Mouse (Mus musculus): ENCODE results near the gene Irs2. TPM values are rescaled to one million over a fixed set of nuclear protein-coding genes. Genes with fewer than 3 reads are reported as not detected.
A peak's percentile ranks its signal among the peaks of the same experiment; 100 is the strongest.

Gene Irs2
- polyA plus RNA-seq, 1 experiment = 5.2 TPM

DNA sequence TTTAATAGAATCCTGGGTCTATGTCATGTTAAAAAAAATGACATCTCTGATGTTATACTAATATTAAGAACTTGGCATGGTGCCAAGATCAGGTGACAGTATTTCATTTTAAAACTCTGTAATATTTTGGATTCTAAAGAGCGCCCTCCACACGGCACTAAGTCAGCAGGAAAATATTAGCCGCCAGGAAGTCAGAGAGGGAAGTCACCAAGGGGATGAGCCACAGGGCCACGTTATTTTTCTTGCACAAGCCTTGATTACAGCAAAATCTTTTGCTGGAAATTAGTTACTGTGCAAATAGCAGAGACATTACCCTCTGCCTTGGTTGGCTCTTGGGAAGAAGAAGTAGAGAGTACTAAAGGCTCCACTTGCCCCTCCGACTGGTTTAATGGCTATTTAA, 30.5 kb upstream of the Irs2 start:
- TF ChIP-seq CTCF (IDR thresholded peaks at IDR 0.05; ENCODE audit: low read depth, low read length) = no peak
- H3K4me1 ChIP-seq (ENCODE audit: control insufficient read depth, insufficient read depth, low read length) = peaks cover 36% of the 10 kb centered on the region
- no peak overlapping the region for H3K4me3 ChIP-seq (ENCODE audit: insufficient read depth, low read length)
- peak overlapping the region; percentile 89 for H3K27ac ChIP-seq (ENCODE audit: insufficient read depth, low read depth, low read length)

DNA sequence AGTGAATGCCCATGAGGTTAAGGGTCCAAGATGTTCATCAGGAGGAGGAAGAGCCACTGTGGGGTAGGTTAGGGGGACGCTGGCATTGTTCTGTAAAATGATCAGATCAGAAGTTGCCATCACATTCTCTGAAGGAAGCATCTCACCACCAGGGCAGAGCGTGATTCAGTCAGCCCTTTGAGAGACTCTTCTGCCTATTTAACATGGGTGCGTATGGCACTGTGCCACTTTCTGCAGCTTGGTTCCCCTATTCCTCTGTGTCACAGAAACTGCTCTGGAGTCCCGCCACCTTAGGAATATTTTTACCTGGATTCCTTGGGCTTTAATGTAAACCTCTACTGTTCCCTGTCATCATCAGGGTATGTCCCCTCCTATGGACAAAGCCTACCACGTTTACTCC, 30.1 kb upstream of the Irs2 start:
- peak overlapping the region; percentile 89 for H3K27ac ChIP-seq (ENCODE audit: insufficient read depth, low read depth, low read length)
- H3K4me1 ChIP-seq (ENCODE audit: control insufficient read depth, insufficient read depth, low read length) = peaks cover 36% of the 10 kb centered on the region
- TF ChIP-seq CTCF (IDR thresholded peaks at IDR 0.05; ENCODE audit: low read depth, low read length) (no peak), POLR2A (IDR thresholded peaks at IDR 0.05; ENCODE audit: borderline replicate concordance, low read depth, low read length) (no peak)
- no peak overlapping the region; the same call in 1 of the 2 replicates for H3K4me3 ChIP-seq (ENCODE audit: insufficient read depth, low read length)

DNA sequence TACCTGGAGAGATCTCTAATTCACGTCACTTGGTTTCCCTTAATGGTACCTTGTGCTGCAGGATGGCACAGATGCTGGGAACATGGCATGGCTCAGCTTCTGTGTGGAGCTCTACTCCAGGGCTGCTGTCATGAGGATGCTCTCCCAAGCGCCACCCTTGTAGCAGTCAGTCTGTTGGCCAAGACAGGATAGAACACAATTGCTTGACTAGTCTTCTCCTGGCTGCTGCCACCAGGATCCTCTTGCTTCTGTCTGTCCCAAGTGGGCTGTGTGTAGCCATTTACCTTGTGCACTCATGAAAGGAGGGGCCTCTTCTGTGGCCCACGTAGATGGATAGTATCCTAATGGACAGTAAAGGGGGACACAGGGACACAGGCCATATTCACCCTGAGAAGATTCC, 28.5 kb upstream of the Irs2 start:
- Histone ChIP-seq H3K4me3 (ENCODE audit: insufficient read depth, low read length) (no peak overlapping the region), H3K4me1 (ENCODE audit: control insufficient read depth, insufficient read depth, low read length) (peaks cover 36% of the 10 kb centered on the region), H3K27ac (ENCODE audit: insufficient read depth, low read depth, low read length) (no peak overlapping the region)
- TF ChIP-seq CTCF (IDR thresholded peaks at IDR 0.05; ENCODE audit: low read depth, low read length) (no peak), POLR2A (IDR thresholded peaks at IDR 0.05; ENCODE audit: borderline replicate concordance, low read depth, low read length) (no peak)

DNA sequence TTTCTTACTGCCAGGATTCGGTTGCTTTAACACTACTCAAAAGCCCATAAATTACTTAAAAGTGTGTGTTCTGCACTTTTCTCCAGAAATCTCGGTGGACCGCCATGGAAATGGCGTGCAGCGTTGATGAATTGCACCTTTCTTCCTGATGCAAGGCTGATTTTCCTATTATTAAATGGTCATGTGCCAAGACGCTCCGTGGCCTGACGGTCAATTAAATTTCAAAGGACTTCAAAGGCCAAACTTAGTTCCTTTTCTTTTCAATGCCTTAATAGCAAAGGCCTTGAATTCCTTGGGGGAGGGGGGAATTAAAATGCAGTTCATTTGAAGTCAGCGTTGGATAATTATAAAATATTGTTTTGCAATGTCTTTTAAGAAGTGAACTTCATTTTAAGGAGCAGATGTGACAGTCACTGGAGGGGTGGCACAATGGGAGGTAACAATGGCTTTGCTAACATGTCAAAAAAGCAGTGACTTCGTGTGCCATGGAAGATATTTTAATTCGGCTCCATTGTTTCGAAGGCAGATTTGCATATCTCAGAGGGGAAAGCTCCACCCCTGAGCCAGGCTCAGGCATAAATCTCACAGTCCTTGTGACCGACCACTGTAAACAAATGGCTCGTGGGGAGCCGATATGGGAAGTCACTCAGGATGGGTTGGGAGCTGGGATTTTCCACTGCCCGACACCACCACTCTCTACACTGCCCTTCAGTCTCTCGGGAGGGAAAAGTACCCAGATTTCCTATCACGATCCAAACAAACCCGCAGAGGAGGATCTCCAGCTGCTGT, 27.6 kb upstream of the Irs2 start:
- no peak for TF ChIP-seq CTCF (IDR thresholded peaks at IDR 0.05; ENCODE audit: low read depth, low read length)
- TF ChIP-seq POLR2A (IDR thresholded peaks at IDR 0.05; ENCODE audit: borderline replicate concordance, low read depth, low read length) = no peak
- Histone ChIP-seq H3K4me1 (ENCODE audit: control insufficient read depth, insufficient read depth, low read length) (peaks cover 36% of the 10 kb centered on the region), H3K27ac (ENCODE audit: insufficient read depth, low read depth, low read length) (no peak overlapping the region), H3K4me3 (ENCODE audit: insufficient read depth, low read length) (no peak overlapping the region)

DNA sequence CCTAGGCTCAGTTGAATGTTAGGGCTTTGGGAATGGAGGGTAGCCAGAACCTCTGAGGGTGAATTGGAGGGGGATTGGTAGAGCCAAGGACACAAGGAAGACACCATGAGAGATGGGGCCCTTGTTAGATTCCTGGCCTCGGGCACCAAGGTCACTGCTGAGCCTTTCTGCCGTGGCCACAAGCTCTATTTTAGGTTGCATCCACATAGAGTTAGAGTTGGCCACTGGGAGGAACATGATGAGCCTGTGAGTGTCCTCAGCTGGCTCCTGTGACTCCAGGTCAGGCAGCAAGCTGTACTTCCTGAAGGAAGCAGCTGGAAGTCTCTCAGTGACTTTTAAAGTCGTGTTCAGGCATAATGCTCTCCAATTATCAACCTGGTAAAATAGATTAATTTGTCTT, 16.6 kb upstream of the Irs2 start:
- Histone ChIP-seq H3K4me3 (ENCODE audit: insufficient read depth, low read length) (no peak overlapping the region), H3K27ac (ENCODE audit: insufficient read depth, low read depth, low read length) (no peak overlapping the region), H3K4me1 (ENCODE audit: control insufficient read depth, insufficient read depth, low read length) (peaks cover 12% of the 10 kb centered on the region)
- TF ChIP-seq POLR2A (IDR thresholded peaks at IDR 0.05; ENCODE audit: borderline replicate concordance, low read depth, low read length) (no peak), CTCF (IDR thresholded peaks at IDR 0.05; ENCODE audit: low read depth, low read length) (no peak)

DNA sequence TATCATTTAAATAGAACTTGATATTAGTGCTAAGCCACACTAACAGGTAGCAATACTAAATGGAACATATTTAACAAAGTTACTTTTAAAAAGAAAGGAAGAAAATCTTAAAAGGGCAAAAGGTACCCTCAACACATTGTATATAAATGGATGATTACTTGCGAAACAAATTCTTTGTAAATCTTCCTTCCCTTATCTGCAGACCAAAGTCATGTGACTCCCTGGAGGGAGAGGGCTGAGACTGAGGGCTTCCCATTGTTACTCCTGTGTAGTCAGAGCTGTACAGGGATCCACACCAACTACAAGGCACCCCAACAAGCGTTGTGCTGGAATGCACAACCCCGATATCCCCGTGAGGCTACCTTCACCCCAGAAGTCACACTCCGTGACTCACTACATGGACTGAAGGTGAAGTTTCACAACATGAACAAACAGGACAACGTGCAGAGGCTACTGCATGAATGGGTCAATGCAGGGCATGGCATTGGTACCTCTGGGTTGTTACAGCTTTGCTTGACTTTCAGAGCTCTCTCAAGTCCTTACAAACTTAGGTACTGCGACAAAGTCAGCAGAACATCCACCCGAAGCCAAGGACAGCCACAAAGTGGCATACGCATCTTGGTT, 12.8 kb upstream of the Irs2 start:
- Histone ChIP-seq H3K27ac (ENCODE audit: insufficient read depth, low read depth, low read length) (no peak overlapping the region), H3K4me3 (ENCODE audit: insufficient read depth, low read length) (no peak overlapping the region), H3K4me1 (ENCODE audit: control insufficient read depth, insufficient read depth, low read length) (peaks cover 25% of the 10 kb centered on the region)
- no peak for TF ChIP-seq CTCF (IDR thresholded peaks at IDR 0.05; ENCODE audit: low read depth, low read length)
- TF ChIP-seq POLR2A (IDR thresholded peaks at IDR 0.05; ENCODE audit: borderline replicate concordance, low read depth, low read length) = no peak

DNA sequence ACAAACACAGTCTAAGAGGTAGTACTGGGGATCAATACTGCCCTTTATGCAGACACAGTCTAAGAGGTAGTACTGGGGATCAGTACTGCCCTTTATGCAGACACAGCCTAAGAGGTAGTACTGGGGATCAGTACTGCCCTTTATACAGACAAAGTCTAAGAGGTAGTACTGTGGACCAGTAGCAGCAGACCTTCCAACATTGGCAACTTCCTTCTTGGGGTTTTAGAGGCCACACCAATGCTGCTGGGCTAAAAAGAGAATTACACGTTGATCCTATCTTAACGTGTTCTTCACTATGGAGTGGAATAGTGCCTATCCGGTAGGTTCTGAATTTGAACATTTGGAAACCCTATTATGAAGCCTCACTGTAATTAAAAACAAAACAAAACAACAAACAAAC, 7.4 kb upstream of the Irs2 start:
- TF ChIP-seq CTCF (IDR thresholded peaks at IDR 0.05; ENCODE audit: low read depth, low read length) (no peak), POLR2A (IDR thresholded peaks at IDR 0.05; ENCODE audit: borderline replicate concordance, low read depth, low read length) (no peak)
- peaks cover 28% of the 10 kb centered on the region for H3K4me1 ChIP-seq (ENCODE audit: control insufficient read depth, insufficient read depth, low read length)

DNA sequence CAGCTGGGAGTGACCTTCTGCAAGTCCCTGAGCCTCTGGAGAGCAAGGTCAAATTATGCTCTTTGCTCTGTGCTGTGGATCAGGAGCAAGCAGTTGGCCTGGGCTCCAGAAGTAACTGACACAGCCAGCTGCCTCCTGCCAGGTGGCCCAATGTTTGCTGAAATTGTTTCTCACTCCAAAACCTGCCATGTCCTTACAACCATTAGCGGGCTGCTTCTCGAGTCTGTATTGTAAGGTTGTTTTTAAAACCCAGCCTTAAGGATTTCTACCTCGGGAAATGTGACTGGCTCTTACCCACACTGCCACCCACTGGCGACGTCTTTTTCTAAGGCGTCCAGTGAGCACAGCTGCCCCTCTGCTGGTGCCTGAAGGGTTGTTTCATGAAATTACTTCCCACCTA, 5.0 kb upstream of the Irs2 start:
- H3K4me3 ChIP-seq (ENCODE audit: insufficient read depth, low read length) = no peak overlapping the region
- H3K27ac ChIP-seq (ENCODE audit: insufficient read depth, low read depth, low read length) = no peak overlapping the region
- peaks cover 26% of the 10 kb centered on the region for H3K4me1 ChIP-seq (ENCODE audit: control insufficient read depth, insufficient read depth, low read length)
- TF ChIP-seq POLR2A (IDR thresholded peaks at IDR 0.05; ENCODE audit: borderline replicate concordance, low read depth, low read length) = no peak
- TF ChIP-seq CTCF (IDR thresholded peaks at IDR 0.05; ENCODE audit: low read depth, low read length) = 0 out of 2 replicates have a peak, but pooled peaks have one; percentile 28

More for the DNA sequence above, 7.4 kb upstream of the Irs2 start:
- H3K27ac ChIP-seq (ENCODE audit: insufficient read depth, low read depth, low read length) = peak overlapping the region; percentile 85
- H3K4me3 ChIP-seq (ENCODE audit: insufficient read depth, low read length) = no peak overlapping the region

DNA sequence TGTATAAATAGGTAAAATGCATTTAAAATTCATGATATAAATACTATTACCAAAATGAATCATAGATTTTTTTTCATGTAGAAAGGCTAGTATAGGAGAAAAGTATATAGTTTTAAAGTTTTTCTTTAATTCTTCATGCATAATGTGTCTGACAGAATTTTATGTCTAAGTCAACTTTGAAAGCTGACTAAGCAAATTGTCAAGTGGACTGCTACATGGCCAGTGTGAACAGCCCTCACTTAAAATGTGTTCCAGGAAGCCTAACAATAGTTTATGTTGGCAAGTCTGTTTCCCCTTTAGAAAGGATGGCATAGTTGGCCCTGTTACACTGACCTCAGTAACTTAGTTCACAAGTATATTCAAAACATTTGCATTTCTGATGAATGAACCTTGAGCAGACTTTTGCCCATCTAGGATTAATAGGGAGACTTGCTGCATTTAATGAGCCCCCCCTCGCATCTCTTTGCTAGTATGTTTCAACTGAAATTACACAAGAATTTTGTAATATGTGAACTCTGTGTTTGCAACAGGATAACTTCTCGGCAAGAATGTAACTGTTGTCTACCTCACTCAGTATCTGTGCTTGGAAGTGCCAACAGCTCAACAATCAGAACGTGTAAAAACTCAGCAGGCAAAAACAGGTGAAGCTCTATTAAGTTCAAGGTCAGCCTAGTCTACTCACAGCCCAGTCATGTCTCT, 3.7 kb upstream of the Irs2 start:
- Histone ChIP-seq H3K4me3 (ENCODE audit: insufficient read depth, low read length) (no peak overlapping the region), H3K4me1 (ENCODE audit: control insufficient read depth, insufficient read depth, low read length) (peaks cover 18% of the 10 kb centered on the region), H3K27ac (ENCODE audit: insufficient read depth, low read depth, low read length) (no peak overlapping the region)
- no peak for TF ChIP-seq POLR2A (IDR thresholded peaks at IDR 0.05; ENCODE audit: borderline replicate concordance, low read depth, low read length)
- TF ChIP-seq CTCF (IDR thresholded peaks at IDR 0.05; ENCODE audit: low read depth, low read length) = no peak

Measured in bone marrow macrophage, adult 2 months (primary cell).